Mouse (Mus musculus) hindbrain, embryonic 12.5 days (tissue): ENCODE measurements around the gene Zfp408. TPM values are rescaled to one million over a fixed set of nuclear protein-coding genes. Genes with fewer than 3 reads are reported as not detected.
A peak's percentile ranks its signal among the peaks of the same experiment; 100 is the strongest.

Source experiments
- ATAC-seq: fragments of 200-750 bp; cut with Nextera tagmentation; 2 replicates; pipeline ENCODE4 v1.8.0; 2017; ENCODE audit warnings: moderate TSS enrichment; ENCODE audit not compliant: low FRiP score
- H3K27ac ChIP-seq: fragments of 300-500 bp; sonication (generic); 2 replicates; pipeline ENCODE4 v1.5.1; 2016; ENCODE audit warnings: mild to moderate bottlenecking
- H3K27me3 ChIP-seq: fragments of 300-500 bp; sonication (generic); 2 replicates; pipeline ENCODE4 v1.6.1; 2016; ENCODE audit warnings: mild to moderate bottlenecking
- H3K36me3 ChIP-seq: fragments of 300-500 bp; sonication (generic); 2 replicates; pipeline ENCODE4 v1.6.1; 2016; ENCODE audit warnings: mild to moderate bottlenecking
- H3K4me1 ChIP-seq: fragments of 300-500 bp; sonication (generic); 2 replicates; pipeline ENCODE4 v1.6.1; 2016
- H3K4me2 ChIP-seq: fragments of 300-500 bp; sonication (generic); replicated peaks from 2 replicates; pipeline ENCODE4 v1.6.1; 2016; ENCODE audit warnings: mild to moderate bottlenecking
- H3K4me3 ChIP-seq: fragments of 300-500 bp; sonication (generic); 2 replicates; pipeline ENCODE4 v1.5.1; 2016; ENCODE audit warnings: mild to moderate bottlenecking
- H3K9ac ChIP-seq: fragments of 300-500 bp; sonication (generic); 2 replicates; pipeline ENCODE4 v1.6.1; 2016; ENCODE audit warnings: mild to moderate bottlenecking, moderate library complexity
- H3K9me3 ChIP-seq: fragments of 300-500 bp; sonication (generic); replicated peaks from 2 replicates; pipeline ENCODE4 v1.6.1; 2016; ENCODE audit warnings: mild to moderate bottlenecking
- WGBS: fragments of 180-500 bp; shearing (Covaris S2); methylation state at CpG from one replicate; pipeline ENCODE4 v1.1.7; 2016; 5-methylcytosine and 5-hydroxymethylcytosine counted together
- polyA plus RNA-seq: library from polyadenylated mRNA; unstranded; fragments of >200 nt; fragmentation: Nextera tagmentation; extraction: Ambion mirVana; gene quantifications from 2 replicates; pipeline ENCODE4 v1.2.1, GENCODE M21; 2016

The Zfp408 gene
- polyA plus RNA-seq = 11.6 and 13.0 TPM in 2 replicates

DNA sequence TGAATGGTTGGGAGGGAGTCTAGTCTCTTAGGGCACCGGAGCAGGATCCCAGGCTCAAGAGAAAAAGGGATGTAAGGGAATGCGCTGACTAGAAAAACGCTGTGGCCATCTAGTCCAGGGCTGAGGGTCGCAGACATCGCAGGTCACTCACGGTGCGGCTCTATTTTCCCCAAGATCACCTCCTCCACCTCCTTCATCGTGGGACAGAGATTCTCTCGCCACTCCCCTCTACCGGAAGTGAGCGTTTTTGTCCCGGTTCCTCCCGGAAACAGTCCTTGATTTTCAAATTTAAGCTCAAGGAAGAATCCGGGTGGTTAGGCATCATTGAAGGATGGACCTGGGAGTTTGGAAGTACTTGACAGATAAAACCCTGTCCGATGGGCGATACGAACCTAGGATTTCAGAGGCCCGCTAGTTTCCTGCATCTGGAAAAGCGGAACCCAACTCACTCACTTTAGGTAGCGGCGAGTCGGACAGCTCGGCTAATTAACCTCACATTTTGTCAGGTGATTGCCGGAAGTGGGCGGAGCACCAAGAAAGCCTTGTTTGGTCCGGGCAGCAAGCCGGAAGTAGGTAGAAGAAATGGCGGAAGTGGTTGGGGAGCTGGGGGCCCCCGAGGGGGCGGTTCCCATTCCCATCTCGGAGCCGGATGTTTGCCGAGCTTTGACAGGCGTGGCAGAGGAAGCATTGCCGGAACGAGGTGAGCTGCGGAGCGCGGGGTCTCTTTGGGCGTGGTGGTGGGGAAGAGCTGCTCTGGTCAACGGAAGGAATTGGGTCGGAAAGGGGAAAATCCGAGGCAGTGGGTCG, at the start of gene Zfp408, which contains the start of gene Arhgap1:
TSS of gene Zfp408 (minus strand) at position 239 of the 807 bp plus-strand sequence.
TSS of gene Arhgap1 (plus strand) at position 308 of the 807 bp plus-strand sequence.
- peak within 1 kb of the TSS; percentile 91 for H3K4me3 ChIP-seq
- H3K27ac ChIP-seq = peak within 1 kb of the TSS; percentile 76
- WGBS = 0% methylated on average over 44 of the region's 44 CpGs
- H3K27me3 ChIP-seq = no peaks in the 10 kb centered on the region
- ATAC-seq = peak; percentile 93
- peaks cover 50% of the 10 kb centered on the region for H3K36me3 ChIP-seq
- H3K4me2 ChIP-seq = peak within 1 kb of the TSS; percentile 91
- H3K9ac ChIP-seq = peak within 1 kb of the TSS; percentile 97
- peaks cover 20% of the 10 kb centered on the region for H3K4me1 ChIP-seq
- no peaks in the 10 kb centered on the region for H3K9me3 ChIP-seq

DNA sequence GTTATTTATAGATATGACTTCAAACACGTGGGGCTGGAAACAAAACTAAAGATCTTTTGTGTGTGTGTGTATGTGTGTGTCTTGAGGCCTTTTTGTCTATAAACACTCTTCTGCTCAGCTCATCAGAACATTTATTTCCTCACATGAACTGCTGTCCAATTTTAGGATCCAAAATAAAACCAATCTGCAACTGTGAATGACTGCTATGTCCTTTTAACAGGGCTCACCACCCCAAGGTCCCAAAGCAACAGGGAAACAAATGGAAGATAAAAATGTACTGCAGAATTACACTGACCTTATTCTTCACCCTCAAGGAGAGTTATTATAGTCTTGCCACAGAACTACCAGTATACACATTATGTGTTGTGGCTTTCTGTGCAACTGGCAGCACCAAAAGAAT, 49.6 kb upstream of the Zfp408 start:
- Histone ChIP-seq H3K36me3 (peaks cover 5% of the 10 kb centered on the region), H3K4me1 (no peaks in the 10 kb centered on the region), H3K9me3 (no peaks in the 10 kb centered on the region), H3K27ac (no peak overlapping the region), H3K4me3 (no peak overlapping the region), H3K9ac (no peak overlapping the region), H3K4me2 (no peak overlapping the region), H3K27me3 (no peaks in the 10 kb centered on the region)
- 86% methylated on average over 1 of the region's 1 CpGs for WGBS
- no peak for ATAC-seq

DNA sequence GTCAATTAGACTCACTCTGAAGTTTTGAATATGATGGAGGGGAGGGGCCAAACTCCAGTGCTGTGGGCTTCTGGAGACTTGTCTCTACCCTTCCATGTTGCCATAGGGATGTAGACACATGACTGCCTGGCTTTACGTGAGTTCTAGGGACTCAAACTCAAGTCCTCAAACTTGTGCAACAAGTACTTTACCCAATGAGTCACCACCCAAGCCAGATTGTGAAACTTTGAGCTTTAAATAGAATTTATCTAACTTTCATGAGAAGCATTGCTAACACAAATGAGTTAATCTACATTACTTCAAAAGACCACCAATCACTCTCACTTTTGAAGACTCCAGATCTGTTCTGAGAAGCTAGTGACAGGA, 46.6 kb upstream of the Zfp408 start:
- no peak for ATAC-seq
- no peak overlapping the region for H3K27ac ChIP-seq
- no peak overlapping the region for H3K9ac ChIP-seq
- H3K4me2 ChIP-seq = no peak overlapping the region
- no peak overlapping the region for H3K4me3 ChIP-seq
- peaks cover 18% of the 10 kb centered on the region for H3K36me3 ChIP-seq
- no peaks in the 10 kb centered on the region for H3K9me3 ChIP-seq
- H3K4me1 ChIP-seq = no peaks in the 10 kb centered on the region
- no peaks in the 10 kb centered on the region for H3K27me3 ChIP-seq
- 78% methylated on average over 1 of the region's 1 CpGs for WGBS

DNA sequence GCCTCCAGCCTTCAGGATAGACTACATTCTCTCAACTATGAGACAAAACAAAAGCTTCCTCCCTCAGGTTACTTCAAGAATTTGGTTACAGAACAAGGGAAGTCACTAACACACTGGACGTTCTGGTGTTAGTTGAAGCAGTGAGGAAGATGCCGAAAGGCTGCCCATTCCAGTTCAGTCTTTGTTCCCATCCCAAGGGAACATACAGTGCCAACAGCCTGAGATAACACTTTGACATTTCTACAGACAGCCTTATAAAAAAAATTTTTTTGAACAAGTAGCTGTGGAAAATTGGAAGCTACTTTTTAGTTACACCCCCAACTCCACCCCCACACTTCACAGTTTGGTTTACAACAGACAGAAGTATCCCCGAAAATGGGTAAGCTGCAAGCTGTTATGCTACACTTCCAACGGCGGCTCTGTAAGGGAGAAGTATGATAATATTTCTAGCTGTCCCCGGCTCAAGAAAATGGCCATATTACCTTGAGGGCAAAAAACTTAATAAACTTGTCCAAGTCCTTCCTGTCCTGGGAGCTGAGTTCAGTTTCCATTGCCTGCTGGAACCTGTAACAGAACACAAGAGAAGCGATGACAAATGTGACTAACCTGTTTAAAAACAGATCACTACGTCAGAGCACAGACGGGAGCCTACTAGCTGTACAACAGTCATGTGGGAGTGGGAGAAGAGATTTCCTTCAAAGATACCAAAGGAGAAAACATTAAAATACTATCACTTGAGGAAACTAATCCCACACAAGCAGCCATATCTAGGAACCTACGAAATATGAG, 46.0 kb upstream of the Zfp408 start:
- Histone ChIP-seq H3K27ac (no peak overlapping the region), H3K9ac (no peak overlapping the region), H3K4me1 (no peaks in the 10 kb centered on the region), H3K36me3 (peaks cover 18% of the 10 kb centered on the region), H3K4me3 (no peak overlapping the region), H3K4me2 (no peak overlapping the region), H3K27me3 (no peaks in the 10 kb centered on the region), H3K9me3 (no peaks in the 10 kb centered on the region)
- no peak for ATAC-seq
- WGBS = 93% methylated on average over 10 of the region's 10 CpGs

DNA sequence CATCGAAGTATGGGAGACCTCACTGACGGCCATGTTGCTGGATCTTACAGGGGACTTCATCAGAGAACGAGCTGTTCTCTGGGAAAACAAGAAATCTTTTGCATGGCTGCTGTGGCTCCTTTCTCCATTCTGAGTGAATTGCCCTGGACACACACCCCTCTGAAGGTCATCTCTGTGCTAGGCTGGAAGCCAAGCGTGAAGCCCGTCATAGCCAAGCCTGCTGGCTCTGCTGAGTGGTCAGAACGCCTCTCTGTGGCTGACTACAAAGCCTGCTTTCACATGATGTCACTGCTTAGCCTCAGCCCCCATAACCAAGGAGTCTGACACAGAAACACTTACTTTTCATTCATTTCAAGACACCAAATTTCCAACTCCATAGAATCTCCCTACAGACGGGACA, 39.9 kb upstream of the Zfp408 start:
- peaks cover 37% of the 10 kb centered on the region for H3K36me3 ChIP-seq
- whole genome bisulfite sequencing = 83% methylated on average over 7 of the region's 7 CpGs

DNA sequence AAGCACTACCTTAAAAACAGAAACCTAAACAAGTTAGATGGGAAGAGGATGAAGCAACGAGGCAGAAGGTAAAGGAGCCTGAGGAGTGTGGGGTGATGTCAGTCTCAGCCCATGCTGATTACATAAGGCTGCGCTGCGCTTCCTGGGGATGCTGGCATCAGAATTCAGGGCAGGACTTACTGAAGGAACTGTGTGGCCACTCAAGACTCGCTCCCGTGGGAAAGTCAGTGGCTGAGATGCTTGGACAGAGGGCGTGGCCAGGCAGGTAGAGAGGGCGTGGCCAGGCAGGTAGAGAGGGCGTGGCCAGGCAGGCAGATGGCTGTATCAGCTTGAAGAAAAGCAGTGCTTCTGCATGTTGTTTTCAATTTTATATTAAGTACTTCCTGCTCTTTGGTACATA, 34.3 kb upstream of the Zfp408 start:
- Histone ChIP-seq H3K4me3 (no peak overlapping the region), H3K9ac (no peak overlapping the region), H3K4me1 (no peaks in the 10 kb centered on the region), H3K27me3 (no peaks in the 10 kb centered on the region), H3K9me3 (no peaks in the 10 kb centered on the region), H3K36me3 (peaks cover 62% of the 10 kb centered on the region), H3K27ac (no peak overlapping the region), H3K4me2 (no peak overlapping the region)
- WGBS = 80% methylated on average over 8 of the region's 8 CpGs
- no peak for ATAC-seq

More for the DNA sequence above, 39.9 kb upstream of the Zfp408 start:
- Histone ChIP-seq H3K9ac (no peak overlapping the region), H3K27me3 (no peaks in the 10 kb centered on the region), H3K4me1 (no peaks in the 10 kb centered on the region), H3K9me3 (no peaks in the 10 kb centered on the region), H3K4me2 (no peak overlapping the region), H3K4me3 (no peak overlapping the region), H3K27ac (no peak overlapping the region)
- ATAC-seq = no peak

DNA sequence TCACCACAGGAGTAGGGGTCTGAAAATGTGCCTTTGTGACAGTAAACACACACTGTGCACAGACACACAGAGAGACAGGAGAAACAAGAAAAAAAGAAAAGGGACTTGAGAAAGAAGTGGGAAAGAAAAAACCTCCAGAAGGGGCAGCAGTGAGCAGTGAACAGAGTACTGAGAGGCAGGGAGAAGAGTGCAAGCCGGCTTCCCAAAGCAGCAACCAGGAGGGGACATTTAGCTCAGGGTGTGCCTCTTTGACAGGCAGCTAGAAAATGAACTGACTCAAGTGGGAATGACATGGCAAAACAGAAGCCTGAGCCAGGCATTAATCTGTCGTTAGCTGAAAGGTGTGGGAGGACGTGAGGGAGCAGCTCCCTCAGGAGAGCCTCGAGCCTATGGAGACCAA, 33.3 kb upstream of the Zfp408 start:
- no peaks in the 10 kb centered on the region for H3K9me3 ChIP-seq
- peaks cover 64% of the 10 kb centered on the region for H3K36me3 ChIP-seq
- H3K4me3 ChIP-seq = no peak overlapping the region
- no peak overlapping the region for H3K9ac ChIP-seq
- H3K4me1 ChIP-seq = no peaks in the 10 kb centered on the region
- H3K4me2 ChIP-seq = no peak overlapping the region
- WGBS = 58% methylated on average over 4 of the region's 4 CpGs
- H3K27me3 ChIP-seq = no peaks in the 10 kb centered on the region
- no peak overlapping the region for H3K27ac ChIP-seq
- no peak for ATAC-seq

DNA sequence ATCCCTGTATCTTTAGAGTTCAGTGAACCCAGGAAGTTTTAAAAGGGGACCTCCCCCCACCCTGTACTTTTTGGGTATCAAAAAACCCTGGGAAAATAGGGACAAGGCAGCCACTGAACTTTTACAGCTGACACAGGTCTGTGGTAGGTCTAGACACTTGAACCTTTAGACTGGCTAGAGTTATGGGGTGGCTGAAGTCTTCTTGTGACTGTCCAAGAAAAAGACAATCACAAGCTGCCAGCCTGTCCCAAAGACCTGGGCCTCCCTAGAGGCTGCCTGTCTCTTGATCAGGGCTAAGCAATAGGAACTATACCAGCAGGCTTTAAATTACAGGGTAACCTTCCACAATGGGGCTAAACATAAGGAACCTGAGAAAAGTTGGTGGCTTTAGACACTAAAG, 27.4 kb upstream of the Zfp408 start:
- no peak for ATAC-seq
- no peak overlapping the region for H3K27ac ChIP-seq
- H3K4me3 ChIP-seq = no peak overlapping the region
- peaks cover 88% of the 10 kb centered on the region for H3K36me3 ChIP-seq
- no peaks in the 10 kb centered on the region for H3K9me3 ChIP-seq
- no peaks in the 10 kb centered on the region for H3K27me3 ChIP-seq
- no peak overlapping the region for H3K4me2 ChIP-seq
- H3K9ac ChIP-seq = no peak overlapping the region
- no peaks in the 10 kb centered on the region for H3K4me1 ChIP-seq

DNA sequence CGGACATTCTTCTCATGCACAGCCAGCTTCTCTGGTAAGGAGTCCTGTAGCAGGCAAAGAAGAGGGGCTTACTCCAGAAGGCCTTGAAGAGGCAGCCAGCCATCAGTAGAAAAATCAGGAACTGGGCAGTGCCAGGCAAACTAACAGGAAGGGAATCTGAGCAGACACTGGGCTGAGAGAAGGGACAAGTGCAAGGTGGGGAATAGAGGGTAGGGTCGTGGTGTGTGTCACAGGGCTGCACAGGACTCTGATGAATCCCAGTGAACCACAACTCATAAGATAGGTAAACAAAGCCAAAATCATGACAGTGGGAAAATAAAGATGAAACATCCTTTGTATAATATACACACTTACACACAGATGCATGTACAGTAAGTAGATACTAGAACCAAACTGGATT, 26.8 kb upstream of the Zfp408 start:
- Histone ChIP-seq H3K4me2 (no peak overlapping the region), H3K27ac (no peak overlapping the region), H3K9ac (no peak overlapping the region), H3K4me1 (no peaks in the 10 kb centered on the region), H3K36me3 (peaks cover 88% of the 10 kb centered on the region), H3K27me3 (no peaks in the 10 kb centered on the region), H3K4me3 (no peak overlapping the region), H3K9me3 (no peaks in the 10 kb centered on the region)
- 77% methylated on average over 2 of the region's 2 CpGs for WGBS
- no peak for ATAC-seq

DNA sequence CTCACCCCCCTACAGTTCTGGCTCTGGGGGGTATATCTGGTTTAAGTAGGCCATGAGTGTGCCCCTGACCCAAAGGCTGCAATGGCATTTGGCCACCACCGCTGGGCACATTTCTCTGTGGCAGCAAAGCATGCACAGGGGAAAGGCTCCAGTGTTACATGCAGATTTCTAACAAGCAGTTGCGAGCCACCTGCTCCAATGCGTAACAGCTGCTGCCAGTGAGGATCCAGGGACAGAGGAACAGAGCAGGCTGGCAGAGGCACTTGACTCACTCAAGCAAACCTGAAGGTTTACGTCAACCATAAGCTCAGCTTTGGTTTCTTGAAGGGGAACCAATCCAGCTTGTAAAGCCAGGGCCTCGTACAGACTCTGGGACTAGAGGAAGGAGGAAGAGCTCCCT, 25.3 kb upstream of the Zfp408 start:
- Histone ChIP-seq H3K9me3 (no peaks in the 10 kb centered on the region), H3K4me3 (no peak overlapping the region), H3K27ac (no peak overlapping the region), H3K4me2 (no peak overlapping the region), H3K9ac (no peak overlapping the region), H3K36me3 (peaks cover 87% of the 10 kb centered on the region), H3K4me1 (no peaks in the 10 kb centered on the region), H3K27me3 (no peaks in the 10 kb centered on the region)
- ATAC-seq = no peak
- 91% methylated on average over 5 of the region's 5 CpGs for WGBS

DNA sequence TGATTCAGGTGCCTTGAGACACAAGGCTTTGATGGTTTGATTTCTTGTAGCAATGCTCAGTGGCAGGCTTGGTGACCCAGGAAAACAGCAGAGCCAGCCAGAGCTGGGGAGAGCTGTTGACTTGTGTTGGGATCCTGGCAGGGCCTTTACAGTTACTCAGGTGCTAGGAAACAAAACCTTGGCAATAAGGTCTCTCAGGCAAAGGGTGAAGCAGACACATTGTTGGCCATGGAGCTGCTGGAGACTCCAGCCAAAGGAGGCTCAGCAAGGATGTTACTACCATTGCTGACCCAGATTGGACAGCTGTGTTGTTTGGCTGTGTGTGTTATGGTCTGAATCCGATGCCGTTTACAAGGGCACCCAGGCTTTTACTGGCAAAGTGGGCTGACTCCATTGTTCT, 24.0 kb upstream of the Zfp408 start:
- H3K27ac ChIP-seq = no peak overlapping the region
- 97% methylated on average over 2 of the region's 2 CpGs for WGBS
- H3K36me3 ChIP-seq = peaks cover 89% of the 10 kb centered on the region
- no peak overlapping the region for H3K4me2 ChIP-seq
- no peak for ATAC-seq
- H3K9me3 ChIP-seq = no peaks in the 10 kb centered on the region
- no peaks in the 10 kb centered on the region for H3K27me3 ChIP-seq
- H3K9ac ChIP-seq = no peak overlapping the region
- no peaks in the 10 kb centered on the region for H3K4me1 ChIP-seq
- no peak overlapping the region for H3K4me3 ChIP-seq

DNA sequence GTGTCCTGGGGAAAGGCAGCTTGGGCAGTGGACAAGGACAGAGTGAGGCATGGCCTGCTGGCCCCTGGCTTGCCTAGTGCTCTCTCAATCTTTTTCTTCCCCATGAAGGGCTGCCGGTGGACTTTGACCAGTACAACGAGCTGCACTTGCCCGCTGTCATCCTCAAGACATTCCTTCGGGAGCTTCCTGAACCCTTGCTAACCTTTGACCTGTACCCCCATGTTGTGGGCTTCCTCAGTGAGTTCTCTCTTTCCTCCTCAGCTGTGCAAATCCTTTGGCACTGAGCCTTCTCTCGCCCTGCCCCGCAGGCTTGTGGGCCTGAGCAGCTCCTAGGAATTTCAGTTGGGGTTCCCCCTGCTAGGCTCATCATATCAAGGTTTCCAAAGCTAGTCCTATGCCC, 20.4 kb upstream of the Zfp408 start:
- Histone ChIP-seq H3K27ac (no peak overlapping the region), H3K27me3 (no peaks in the 10 kb centered on the region), H3K36me3 (peaks cover 85% of the 10 kb centered on the region), H3K9ac (no peak overlapping the region), H3K4me2 (no peak overlapping the region), H3K9me3 (no peaks in the 10 kb centered on the region), H3K4me3 (no peak overlapping the region), H3K4me1 (no peaks in the 10 kb centered on the region)
- no peak for ATAC-seq
- 90% methylated on average over 6 of the region's 6 CpGs for WGBS
